Mouse (Mus musculus) heart, embryonic 11.5 days (tissue): ENCODE results near the gene Cox10. TPM values are rescaled to one million over a fixed set of nuclear protein-coding genes. Genes with fewer than 3 reads are reported as not detected.

Experiments used
- ATAC-seq: fragments of 200-750 bp; cut with Nextera tagmentation; replicated peaks from 2 replicates; pipeline ENCODE4 v1.8.0; 2017; ENCODE audit warnings: moderate library complexity; ENCODE audit not compliant: insufficient number of reproducible peaks, low FRiP score, low TSS enrichment
- H3K27ac ChIP-seq: fragments of 300-500 bp; sonication (generic); 2 replicates; pipeline ENCODE4 v1.5.1; 2014; ENCODE audit warnings: mild to moderate bottlenecking, low read depth, low read length
- H3K27me3 ChIP-seq: fragments of 300-500 bp; sonication (generic); 2 replicates; pipeline ENCODE4 v1.6.1; 2014; ENCODE audit warnings: mild to moderate bottlenecking, low read length, mixed read lengths; ENCODE audit not compliant: control insufficient read depth, insufficient read depth
- H3K36me3 ChIP-seq: fragments of 300-500 bp; sonication (generic); 2 replicates; pipeline ENCODE4 v1.6.1; 2014; ENCODE audit warnings: mild to moderate bottlenecking, low read length, moderate library complexity, mixed read lengths; ENCODE audit not compliant: control insufficient read depth, insufficient read depth
- H3K4me1 ChIP-seq: fragments of 300-500 bp; sonication (generic); 2 replicates; pipeline ENCODE4 v1.6.1; 2014; ENCODE audit warnings: low read length; ENCODE audit not compliant: control insufficient read depth, insufficient read depth
- H3K4me2 ChIP-seq: fragments of 300-500 bp; sonication (generic); 2 replicates; pipeline ENCODE4 v1.6.1; 2014; ENCODE audit warnings: mild to moderate bottlenecking, moderate library complexity
- H3K4me3 ChIP-seq: fragments of 300-500 bp; sonication (generic); 2 replicates; pipeline ENCODE4 v1.5.1; 2014; ENCODE audit warnings: low read depth, low read length
- H3K9ac ChIP-seq: fragments of 300-500 bp; sonication (generic); 2 replicates; pipeline ENCODE4 v1.6.1; 2014; ENCODE audit warnings: mild to moderate bottlenecking, low read depth, low read length, moderate library complexity
- H3K9me3 ChIP-seq: fragments of 300-500 bp; sonication (generic); replicated peaks from 2 replicates; pipeline ENCODE4 v1.6.1; 2016; ENCODE audit warnings: low read length; ENCODE audit not compliant: control insufficient read depth
- WGBS: fragments of 180-500 bp; shearing (Covaris S2); extraction: QIAGEN DNeasy Blood & Tissue Kit; methylation state at CpG from one replicate; pipeline ENCODE4 v1.1.7; 2014; ENCODE audit not compliant: insufficient replicate concordance; 5-methylcytosine and 5-hydroxymethylcytosine counted together
- polyA plus RNA-seq: library from polyadenylated mRNA; unstranded; fragments of >200 nt; fragmentation: Nextera tagmentation; extraction: Ambion mirVana; gene quantifications from 2 replicates; pipeline ENCODE4 v1.2.1, GENCODE M21; 2014

Cox10 gene
- polyA plus RNA-seq, 1 experiment from 2014 or later: 35.2 TPM

- no peak overlapping the region for H3K27ac ChIP-seq
- H3K9me3 ChIP-seq: no peaks in the 10 kb centered on the region
- no peaks in the 10 kb centered on the region for H3K36me3 ChIP-seq
- H3K4me2 ChIP-seq: no peak overlapping the region
- H3K27me3 ChIP-seq: no peaks in the 10 kb centered on the region
- peaks cover 33% of the 10 kb centered on the region for H3K4me1 ChIP-seq
- H3K9ac ChIP-seq: no peak overlapping the region
- ATAC-seq: no peak
- no peak overlapping the region for H3K4me3 ChIP-seq
- WGBS: 69% methylated on average over 2 of the region's 2 CpGs
Observed at GRCm38 (mm10) chr11:64001111-64001510, 78.2 kb downstream of the Cox10 start.

GRCm38 (mm10) chr11:64000200-64000794 lies 79.0 kb downstream of the Cox10 start:
- no peak for ATAC-seq
- WGBS: 38% methylated on average over 5 of the region's 5 CpGs
- H3K4me2 ChIP-seq: no peak overlapping the region

GRCm38 (mm10) chr11:63999431-63999830 lies 79.8 kb downstream of the Cox10 start:
- Histone ChIP-seq H3K36me3 (no peaks in the 10 kb centered on the region), H3K27ac (no peak overlapping the region), H3K9me3 (no peaks in the 10 kb centered on the region), H3K4me3 (no peak overlapping the region), H3K4me2 (no peak overlapping the region), H3K4me1 (peaks cover 33% of the 10 kb centered on the region), H3K27me3 (no peaks in the 10 kb centered on the region), H3K9ac (no peak overlapping the region)
- no peak for ATAC-seq
- WGBS: 65% methylated on average over 6 of the region's 6 CpGs

More at GRCm38 (mm10) chr11:64000200-64000794, 79.0 kb downstream of the Cox10 start:
- H3K9ac ChIP-seq: no peak overlapping the region
- peak overlapping the region; percentile 55 for H3K27ac ChIP-seq
- H3K4me3 ChIP-seq: no peak overlapping the region
- no peaks in the 10 kb centered on the region for H3K27me3 ChIP-seq
- H3K4me1 ChIP-seq: peaks cover 33% of the 10 kb centered on the region
- no peaks in the 10 kb centered on the region for H3K9me3 ChIP-seq
- no peaks in the 10 kb centered on the region for H3K36me3 ChIP-seq

GRCm38 (mm10) chr11:63991958-63992357 lies 87.3 kb downstream of the Cox10 start:
- Histone ChIP-seq H3K27me3 (no peaks in the 10 kb centered on the region), H3K4me3 (no peak overlapping the region), H3K9me3 (no peaks in the 10 kb centered on the region), H3K27ac (no peak overlapping the region), H3K4me1 (peaks cover 6% of the 10 kb centered on the region), H3K36me3 (no peaks in the 10 kb centered on the region), H3K9ac (no peak overlapping the region), H3K4me2 (no peak overlapping the region)
- 78% methylated on average over 8 of the region's 8 CpGs for WGBS
- no peak for ATAC-seq

GRCm38 (mm10) chr11:63990759-63991158 lies 88.5 kb downstream of the Cox10 start:
- no peak overlapping the region for H3K27ac ChIP-seq
- H3K9ac ChIP-seq: no peak overlapping the region
- H3K4me1 ChIP-seq: peaks cover 8% of the 10 kb centered on the region
- no peaks in the 10 kb centered on the region for H3K9me3 ChIP-seq
- no peaks in the 10 kb centered on the region for H3K27me3 ChIP-seq
- WGBS: 84% methylated on average over 7 of the region's 7 CpGs
- no peak overlapping the region for H3K4me3 ChIP-seq
- ATAC-seq: no peak
- no peak overlapping the region for H3K4me2 ChIP-seq
- H3K36me3 ChIP-seq: no peaks in the 10 kb centered on the region

- 85% methylated on average over 8 of the region's 8 CpGs for WGBS
- ATAC-seq: no peak
Observed at GRCm38 (mm10) chr11:63990311-63990710, 89.0 kb downstream of the Cox10 start.

GRCm38 (mm10) chr11:63988991-63989860 lies 90.0 kb downstream of the Cox10 start:
- ATAC-seq: 0 out of 2 replicates have a peak, but pooled peaks have one; percentile 22
- peaks cover 12% of the 10 kb centered on the region for H3K4me1 ChIP-seq
- H3K36me3 ChIP-seq: no peaks in the 10 kb centered on the region
- H3K27me3 ChIP-seq: no peaks in the 10 kb centered on the region
- 61% methylated on average over 9 of the region's 9 CpGs for WGBS
- no peak overlapping the region for H3K9ac ChIP-seq
- H3K4me2 ChIP-seq: no peak overlapping the region
- H3K9me3 ChIP-seq: no peaks in the 10 kb centered on the region
- peak overlapping the region; percentile 46 for H3K27ac ChIP-seq
- no peak overlapping the region for H3K4me3 ChIP-seq

More at GRCm38 (mm10) chr11:63990311-63990710, 89.0 kb downstream of the Cox10 start:
- no peak overlapping the region for H3K27ac ChIP-seq
- H3K9ac ChIP-seq: no peak overlapping the region
- H3K36me3 ChIP-seq: no peaks in the 10 kb centered on the region
- no peaks in the 10 kb centered on the region for H3K27me3 ChIP-seq
- H3K9me3 ChIP-seq: no peaks in the 10 kb centered on the region
- H3K4me1 ChIP-seq: peaks cover 12% of the 10 kb centered on the region
- H3K4me3 ChIP-seq: no peak overlapping the region
- H3K4me2 ChIP-seq: no peak overlapping the region

GRCm38 (mm10) chr11:63988031-63988665 lies 91.1 kb downstream of the Cox10 start:
- no peaks in the 10 kb centered on the region for H3K9me3 ChIP-seq
- 65% methylated on average over 3 of the region's 3 CpGs for WGBS
- H3K4me2 ChIP-seq: no peak overlapping the region
- H3K27ac ChIP-seq: peak overlapping the region; percentile 59
- H3K27me3 ChIP-seq: no peaks in the 10 kb centered on the region
- no peak for ATAC-seq
- no peak overlapping the region for H3K9ac ChIP-seq
- no peak overlapping the region for H3K4me3 ChIP-seq
- peaks cover 12% of the 10 kb centered on the region for H3K4me1 ChIP-seq
- H3K36me3 ChIP-seq: no peaks in the 10 kb centered on the region
